Mouse (Mus musculus) kidney, postnatal 36 days (tissue): Measurements from ENCODE around the gene Sesn2.
A peak's percentile ranks its signal among the peaks of the same experiment; 100 is the strongest.
"Not testable (repeated sequence)": the region's sequence is repeated elsewhere in the genome, so short reads cannot be mapped to it uniquely, and the experiment has no call there.

ENCODE experiments used
- DNase-seq, 2 experiments: peaks; one replicate each; pipeline ENCODE4 v3.0.0; 2021 to 2022; ENCODE audit warnings: mixed read lengths in 2 of 2

Sesn2 gene

GRCm38 (mm10) chr4:132510352-132510798 lies at the start of gene Sesn2:
Gene Sesn2 (minus strand): TSS chr4:132510501.
- peak; percentile 98 to 99 for DNase-seq

GRCm38 (mm10) chr4:132555550-132555949 lies 45.2 kb upstream of the Sesn2 start:
- DNase-seq, result not testable (repeated sequence)

GRCm38 (mm10) chr4:132554653-132555052 lies 44.4 kb upstream of the Sesn2 start:
- no peak for DNase-seq

GRCm38 (mm10) chr4:132554221-132554620 lies 43.9 kb upstream of the Sesn2 start:
- no peak for DNase-seq

- DNase-seq, result peak; percentile 86 to 87
Measured at GRCm38 (mm10) chr4:132545851-132546250, 35.5 kb upstream of the Sesn2 start.

- no peak for DNase-seq
Measured at GRCm38 (mm10) chr4:132542724-132543123, 32.4 kb upstream of the Sesn2 start.

- no peak for DNase-seq
Measured at GRCm38 (mm10) chr4:132541413-132541812, 31.1 kb upstream of the Sesn2 start.

- DNase-seq, result no peak
Measured at GRCm38 (mm10) chr4:132539481-132539880, 29.2 kb upstream of the Sesn2 start.

GRCm38 (mm10) chr4:132535406-132536121 lies 25.3 kb upstream of the Sesn2 start, which contains the start of gene Dnajc8:
Gene Dnajc8 (plus strand): TSS chr4:132535550.
- DNase-seq, result peak; percentile 96 to 99

- peak; percentile 95 to 96 for DNase-seq
Measured at GRCm38 (mm10) chr4:132532981-132533916, 22.9 kb upstream of the Sesn2 start, which contains the start of gene Atpif1. Gene Atpif1 (minus strand): TSS chr4:132533659.

GRCm38 (mm10) chr4:132532496-132532895 lies 22.2 kb upstream of the Sesn2 start:
- DNase-seq, result peak; percentile 45 to 76

GRCm38 (mm10) chr4:132530033-132530804 lies 19.9 kb upstream of the Sesn2 start:
- DNase-seq, result no peak

GRCm38 (mm10) chr4:132529344-132529743 lies 19.0 kb upstream of the Sesn2 start:
- peak; percentile 23 to 54 for DNase-seq

GRCm38 (mm10) chr4:132527917-132528522 lies 17.7 kb upstream of the Sesn2 start:
- DNase-seq, result no peak

- DNase-seq, result no peak
Measured at GRCm38 (mm10) chr4:132526678-132527077, 16.4 kb upstream of the Sesn2 start.

- DNase-seq, result no peak
Measured at GRCm38 (mm10) chr4:132524808-132525207, 14.5 kb upstream of the Sesn2 start.

GRCm38 (mm10) chr4:132524321-132524741 lies 14.0 kb upstream of the Sesn2 start:
- no peak for DNase-seq

- DNase-seq, result no peak
Measured at GRCm38 (mm10) chr4:132519188-132519587, 8.9 kb upstream of the Sesn2 start.

GRCm38 (mm10) chr4:132518066-132518465 lies 7.8 kb upstream of the Sesn2 start:
- DNase-seq, result peak; percentile 65 to 93

GRCm38 (mm10) chr4:132515369-132516155 lies 5.3 kb upstream of the Sesn2 start:
- peak; percentile 94 to 99 for DNase-seq

GRCm38 (mm10) chr4:132514555-132515135 lies 4.3 kb upstream of the Sesn2 start:
- peak; percentile 87 to 95 for DNase-seq
